Mouse (Mus musculus): ENCODE data around the gene Sftpa1.

Sftpa1 gene

DNA sequence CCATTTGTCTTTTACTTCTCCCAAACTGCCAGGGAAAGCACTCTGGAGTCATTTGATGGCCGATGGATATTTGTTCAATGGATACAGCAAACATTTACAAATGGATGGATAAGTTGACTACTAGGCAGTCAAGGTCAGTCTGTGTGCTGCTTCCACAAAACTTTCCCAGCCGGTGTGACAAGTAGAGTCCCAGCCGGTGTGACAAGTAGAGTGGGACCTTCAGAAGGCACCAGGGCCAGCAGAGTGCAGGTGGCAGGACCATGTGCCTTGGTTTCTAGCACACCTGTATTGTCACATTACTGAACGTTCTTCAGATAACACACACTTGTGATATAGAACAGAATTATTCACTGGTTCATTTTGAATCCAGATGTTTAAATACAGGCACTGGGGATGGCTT lies 28.5 kb downstream of the Sftpa1 start:
- in situ Hi-C loops (cut with MboI; ENCODE audit: unreplicated experiment in 2 of 2) = loop anchor here in 1 of 2 experiments (5.0 kb wide), 1 partner anchor 113 kb away; no protein-coding TSS in a partner anchor

DNA sequence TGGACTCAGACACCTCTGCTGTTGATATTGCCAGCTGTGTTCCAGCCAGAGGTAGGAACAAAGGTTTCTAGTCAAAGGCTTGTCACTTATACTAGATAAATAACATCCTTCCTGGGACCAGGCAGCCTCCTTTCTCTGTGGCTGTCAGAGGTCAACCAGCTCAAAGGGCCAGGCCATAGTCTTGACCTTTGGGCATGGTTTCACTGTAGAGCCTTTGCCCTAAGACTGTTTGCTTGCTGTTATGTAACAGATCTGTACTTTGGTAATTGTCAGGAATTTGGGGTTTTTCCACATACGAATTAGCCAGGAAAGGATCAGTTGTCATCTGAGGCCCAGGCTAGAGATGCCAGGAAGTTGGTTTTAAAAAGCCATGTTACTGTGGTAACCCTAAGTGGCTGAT lies 29.2 kb downstream of the Sftpa1 start:
- in situ Hi-C loops (cut with MboI; ENCODE audit: unreplicated experiment in 2 of 2) = loop anchor here in 1 of 2 experiments (5.0 kb wide), 1 partner anchor 113 kb away; no protein-coding TSS in a partner anchor

DNA sequence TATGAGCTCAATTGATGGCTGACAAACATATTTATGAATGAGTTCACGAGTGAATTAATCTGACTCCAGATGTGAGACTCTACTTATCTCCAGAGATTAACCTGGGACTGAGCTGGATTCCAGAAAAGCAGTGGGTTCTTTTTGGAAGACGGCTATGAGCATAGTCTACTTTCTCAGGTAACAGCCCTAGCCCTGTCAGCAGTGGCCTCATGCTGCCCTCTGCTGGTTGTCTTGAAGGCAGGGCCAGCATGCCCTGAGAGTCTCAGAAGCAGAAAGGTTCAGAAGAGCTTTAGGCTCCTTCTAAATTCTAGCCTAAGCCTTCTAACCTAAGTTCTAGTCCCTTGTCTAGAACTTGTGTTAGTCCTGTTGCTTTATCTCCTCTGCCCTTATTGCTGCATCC lies 31.1 kb downstream of the Sftpa1 start:
- in situ Hi-C loops (cut with MboI; ENCODE audit: unreplicated experiment in 2 of 2) = loop anchor here in 1 of 2 experiments (5.0 kb wide), 1 partner anchor 115 kb away; no protein-coding TSS in a partner anchor

DNA sequence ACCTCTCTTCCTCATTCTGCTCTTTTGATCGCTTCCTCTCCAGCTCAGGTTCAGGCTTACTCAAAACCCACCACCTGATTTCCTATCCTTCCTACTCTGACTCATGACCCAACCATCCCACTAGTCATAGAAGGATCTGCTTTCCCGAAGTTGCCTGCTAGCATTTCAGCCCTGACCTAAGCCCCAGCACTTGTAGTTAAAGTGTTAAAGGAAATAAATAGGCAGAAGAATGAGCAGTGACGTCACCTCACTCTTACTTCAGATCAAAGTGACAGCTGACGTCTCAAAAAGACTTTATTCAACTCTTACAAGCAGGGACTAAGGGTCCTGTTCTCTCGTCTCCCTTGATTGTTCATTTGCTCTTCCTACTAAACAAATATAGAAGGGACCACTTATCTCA lies 35.7 kb downstream of the Sftpa1 start:
- in situ Hi-C loops (cut with MboI; ENCODE audit: unreplicated experiment in 2 of 2) = no loop called here

DNA sequence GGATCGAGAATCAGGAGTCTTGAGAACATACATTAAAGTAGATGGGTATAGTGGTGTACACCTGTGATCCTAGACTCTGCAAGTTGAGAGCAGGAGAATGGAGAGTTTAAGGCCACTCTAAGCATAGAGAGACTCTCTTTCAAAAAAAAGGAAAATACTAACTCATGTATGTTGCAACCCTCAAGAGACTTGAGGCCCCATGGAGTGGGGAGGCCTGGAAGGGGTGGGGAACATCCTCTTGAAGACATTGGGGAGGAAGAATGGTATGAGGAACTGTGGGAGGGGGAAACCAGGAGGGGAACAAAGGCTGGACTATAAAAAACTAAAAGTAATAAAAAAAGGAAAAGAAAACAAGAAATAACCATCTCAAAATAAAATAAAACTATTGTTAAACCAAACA lies 37.0 kb downstream of the Sftpa1 start:
- in situ Hi-C loops (cut with MboI; ENCODE audit: unreplicated experiment in 2 of 2) = no loop called here

DNA sequence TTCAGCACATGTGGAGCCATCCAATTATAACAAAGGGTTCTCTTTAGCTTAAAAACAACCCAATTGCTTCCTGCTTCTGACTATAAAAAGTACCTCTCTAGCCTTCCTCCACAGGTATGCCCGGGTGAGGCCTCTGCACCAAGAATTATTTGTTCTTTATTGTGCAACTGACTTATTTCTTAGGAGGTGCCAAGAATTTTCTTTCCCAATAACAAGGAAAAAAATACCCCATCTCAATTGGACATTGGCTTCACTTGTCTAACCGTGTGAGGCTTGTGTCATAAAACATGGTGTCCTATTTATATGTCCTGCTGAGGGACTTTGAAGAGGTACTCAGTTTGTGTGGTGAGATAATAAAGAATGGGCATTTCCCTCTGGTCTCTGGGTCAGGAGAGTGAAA lies 38.9 kb downstream of the Sftpa1 start:
- in situ Hi-C loops (cut with MboI; ENCODE audit: unreplicated experiment in 2 of 2) = no loop called here

DNA sequence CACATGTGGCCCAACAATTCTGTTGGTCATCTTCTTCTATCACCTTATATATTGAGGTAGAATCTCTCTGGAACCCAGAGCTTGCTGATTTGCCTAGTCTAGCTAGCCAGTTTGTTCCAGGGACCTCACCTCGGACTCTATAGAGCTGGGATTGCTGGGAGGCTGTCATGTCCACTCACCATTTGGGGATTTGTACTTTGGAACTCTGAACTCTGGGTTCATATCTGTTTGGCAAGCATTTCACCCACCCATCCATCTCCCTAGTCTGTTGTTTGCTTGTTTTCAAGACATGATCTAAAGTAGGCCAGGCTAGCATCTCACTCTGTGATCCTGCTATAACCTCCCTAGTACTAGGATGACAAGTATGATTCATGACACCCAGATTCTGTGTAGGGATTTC lies 43.2 kb downstream of the Sftpa1 start:
- in situ Hi-C loops (cut with MboI; ENCODE audit: unreplicated experiment in 2 of 2) = no loop called here

DNA sequence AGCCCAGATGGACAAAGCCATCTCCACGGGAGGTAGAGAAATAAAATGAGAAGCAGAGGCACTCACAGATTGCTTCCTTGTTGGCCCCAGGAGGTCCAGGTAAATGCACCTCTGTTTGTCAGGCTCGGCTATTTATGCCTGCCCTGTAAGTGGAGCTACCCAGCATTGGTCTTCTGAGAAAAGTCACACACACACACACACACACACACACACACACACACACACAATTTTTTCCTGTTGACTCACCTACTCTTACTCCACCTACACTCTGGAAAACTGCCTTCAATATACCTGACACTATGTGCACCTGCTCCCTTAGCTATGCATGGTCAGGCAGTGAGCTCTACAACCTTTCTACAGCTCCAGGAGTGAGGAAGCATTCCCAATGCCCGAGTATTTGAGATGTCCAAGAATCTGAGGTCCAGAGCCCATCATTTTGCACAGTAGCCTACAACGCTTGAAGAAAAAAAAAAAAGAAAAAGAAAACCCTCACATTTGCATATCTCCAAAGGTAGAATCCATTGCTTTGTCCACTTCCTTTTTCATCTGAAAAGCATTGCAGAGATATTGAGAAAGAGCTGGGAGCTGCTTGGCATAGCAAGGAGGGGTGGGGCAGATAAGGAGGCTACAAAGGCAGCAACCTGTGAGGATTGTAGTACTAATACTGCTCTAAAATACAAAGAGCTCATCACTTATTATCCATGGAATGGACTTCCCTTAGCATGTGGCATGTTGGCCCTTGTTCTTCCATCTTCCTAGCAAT lies 53.7 kb downstream of the Sftpa1 start, which contains the start of gene Sftpd:
TSS of gene Sftpd (minus strand) at position 91 of the 763 bp plus-strand sequence.
- in situ Hi-C loops (cut with MboI; ENCODE audit: unreplicated experiment in 2 of 2) = no loop called here

All from v-Abl transformed pro-B cells (cell line).